Mouse (Mus musculus): ENCODE data around the gene Ovol2.

Ovol2 gene

DNA sequence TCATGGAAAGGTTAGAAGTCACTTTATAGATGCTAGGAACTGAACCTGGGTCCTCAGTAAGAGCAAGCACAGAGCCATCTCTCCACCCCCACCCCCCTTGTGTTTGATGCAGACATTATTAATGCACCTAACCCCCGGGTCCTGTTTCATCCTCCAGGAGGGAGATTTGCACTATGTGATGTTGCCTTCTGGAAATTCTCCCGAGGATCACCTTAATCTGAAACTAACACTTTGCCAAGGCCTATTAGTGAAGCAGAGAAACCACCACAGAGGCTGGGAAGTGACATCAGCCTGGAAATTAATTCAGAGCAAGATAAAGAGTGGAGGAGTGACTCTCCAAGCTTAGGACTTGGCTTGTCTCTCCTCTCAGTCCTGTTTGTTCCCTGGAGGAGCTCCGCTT, 7.7 kb downstream of the Ovol2 start:
- no peak for DNase-seq (ENCODE audit: low spot score in 2 of 2)

DNA sequence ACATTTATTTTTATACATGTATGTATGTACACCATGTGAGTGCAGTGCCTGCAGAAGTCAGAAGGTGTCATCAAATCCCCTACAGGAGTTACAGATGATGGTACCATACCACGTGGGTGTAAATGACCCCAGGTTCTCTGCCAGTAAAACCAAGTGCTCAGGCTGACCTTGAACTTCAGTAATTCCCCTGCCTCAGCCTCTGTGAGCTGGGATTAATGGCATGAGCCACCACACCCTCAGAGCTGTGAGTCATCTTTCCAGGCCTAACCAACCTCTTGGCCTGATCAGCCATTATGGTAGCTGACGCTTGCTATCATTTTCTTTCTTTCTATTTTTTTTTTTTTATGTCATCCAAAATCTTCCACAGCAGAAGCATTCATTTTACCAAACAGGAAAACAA, 20.6 kb downstream of the Ovol2 start:
- no peak for DNase-seq (ENCODE audit: low spot score in 2 of 2)

- DNase-seq (ENCODE audit: low spot score in 2 of 2), result no peak
Observed at GRCm38 (mm10) chr2:144310273-144310672, 21.7 kb downstream of the Ovol2 start.

- no peak for DNase-seq (ENCODE audit: low spot score in 2 of 2)
Observed at GRCm38 (mm10) chr2:144308561-144308960, 23.4 kb downstream of the Ovol2 start.

DNA sequence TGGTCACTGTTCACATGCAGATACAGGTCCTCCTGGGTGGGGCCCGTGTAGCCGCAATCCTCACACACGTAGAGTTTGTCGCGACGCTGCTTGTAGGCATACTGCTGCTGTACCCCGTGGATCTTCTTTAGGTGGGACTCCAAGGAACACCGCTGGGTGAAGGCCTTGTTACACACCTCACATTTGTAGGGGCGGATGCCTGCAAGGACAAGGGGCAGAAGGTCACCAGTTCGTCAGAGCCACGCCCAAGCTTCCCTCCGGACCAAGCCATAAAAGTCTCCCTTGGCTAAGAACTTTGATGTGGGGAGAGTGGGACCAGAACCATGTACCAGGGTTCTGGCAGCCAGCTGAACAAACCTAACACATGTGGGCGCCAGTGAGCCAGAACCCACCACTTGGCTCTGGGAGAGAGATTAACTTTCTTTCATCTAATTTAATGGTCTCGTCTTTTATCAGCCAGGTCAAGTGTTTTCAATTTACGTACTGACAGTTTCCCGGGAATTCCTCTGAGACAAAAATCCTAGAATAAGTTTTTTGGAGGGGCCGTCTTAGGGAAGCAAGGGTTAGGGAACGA, 26.1 kb downstream of the Ovol2 start:
- no peak for DNase-seq (ENCODE audit: low spot score in 2 of 2)

GRCm38 (mm10) chr2:144301101-144301500, 30.8 kb downstream of the Ovol2 start:
- no peak for DNase-seq (ENCODE audit: low spot score in 2 of 2)

DNA sequence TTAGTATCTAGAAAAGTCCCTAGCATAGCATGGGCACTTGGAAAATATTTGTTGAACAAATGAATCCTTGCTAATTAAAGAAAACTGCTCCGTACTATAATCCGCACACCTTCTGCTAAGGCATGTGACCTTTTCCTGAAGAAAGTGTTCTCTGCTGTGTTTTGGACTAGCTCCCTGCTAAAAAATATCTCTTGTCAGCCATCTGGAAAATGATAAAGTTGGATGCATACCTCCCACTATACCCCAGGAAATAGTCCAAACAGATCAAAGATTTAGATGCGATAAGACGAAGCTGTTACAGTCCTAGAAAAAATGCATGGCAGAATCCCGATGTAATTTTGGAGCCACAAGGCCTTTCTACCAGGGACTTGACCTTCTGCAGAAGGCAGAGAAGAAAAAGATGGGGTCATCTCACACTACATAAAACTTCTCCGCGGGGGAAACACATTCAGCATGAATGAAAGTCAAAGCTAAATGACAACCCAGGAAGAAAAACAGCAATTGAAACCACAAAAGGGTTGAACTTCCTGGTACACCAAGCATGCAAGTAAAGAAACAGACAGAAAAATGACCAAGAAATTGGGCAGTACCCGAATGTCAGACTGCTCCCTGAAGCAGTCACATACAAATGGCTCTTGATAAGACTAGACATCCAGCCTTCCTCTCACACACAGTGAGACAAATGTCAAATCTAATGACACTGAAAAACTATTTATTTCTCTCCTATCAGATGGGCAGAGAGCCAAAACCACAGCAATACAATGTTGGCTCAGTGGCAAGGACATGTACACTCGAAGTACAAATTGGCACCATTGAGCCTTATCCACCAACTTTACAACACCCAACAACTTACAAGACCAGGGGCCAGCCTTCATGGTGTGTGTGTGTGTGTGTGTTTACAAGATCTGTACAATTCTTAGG, 31.9 kb downstream of the Ovol2 start:
- no peak for DNase-seq (ENCODE audit: low spot score in 2 of 2)

DNA sequence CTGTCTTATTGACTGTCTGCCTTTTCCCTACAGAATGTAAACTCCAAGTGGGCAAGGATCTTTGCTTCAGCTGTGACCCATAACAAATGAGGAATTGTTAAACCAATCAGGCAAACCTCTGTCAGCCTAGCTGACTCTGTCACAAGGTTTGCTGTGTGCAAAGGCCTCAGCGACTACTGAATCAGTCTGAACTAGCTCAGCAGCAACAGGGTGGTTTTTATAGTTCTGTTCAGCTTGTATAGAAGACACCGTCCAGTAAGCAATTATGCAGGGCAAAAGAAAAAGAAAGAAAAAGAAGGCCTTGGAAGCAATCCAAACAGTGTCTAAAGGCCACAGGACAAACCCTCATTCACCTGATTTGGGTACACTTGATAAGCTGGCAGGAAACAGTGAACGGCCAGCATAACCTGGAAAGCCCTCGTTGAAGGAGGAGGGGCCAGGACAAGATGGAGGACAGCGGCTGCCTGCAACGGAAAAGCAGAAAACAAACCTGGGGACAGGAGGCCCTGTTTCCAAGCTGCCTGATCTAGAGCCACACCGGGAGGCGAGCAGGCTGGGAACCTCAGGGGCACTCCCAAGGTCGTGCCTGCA, 36.7 kb downstream of the Ovol2 start:
- no peak for DNase-seq (ENCODE audit: low spot score in 2 of 2)

GRCm38 (mm10) chr2:144291600-144292305, 40.2 kb downstream of the Ovol2 start:
- DNase-seq (ENCODE audit: low spot score in 2 of 2), result no peak

- no peak for DNase-seq (ENCODE audit: low spot score in 2 of 2)
Observed at GRCm38 (mm10) chr2:144290321-144290720, 41.6 kb downstream of the Ovol2 start.

- no peak for DNase-seq (ENCODE audit: low spot score in 2 of 2)
Observed at GRCm38 (mm10) chr2:144281417-144281816, 50.5 kb downstream of the Ovol2 start.

- no peak for DNase-seq (ENCODE audit: low spot score in 2 of 2)
Observed at GRCm38 (mm10) chr2:144280568-144280967, 51.4 kb downstream of the Ovol2 start.

GRCm38 (mm10) chr2:144279742-144280141, 52.2 kb downstream of the Ovol2 start:
- DNase-seq (ENCODE audit: low spot score in 2 of 2), result peak in 1 of 2 experiments; percentile 29

DNA sequence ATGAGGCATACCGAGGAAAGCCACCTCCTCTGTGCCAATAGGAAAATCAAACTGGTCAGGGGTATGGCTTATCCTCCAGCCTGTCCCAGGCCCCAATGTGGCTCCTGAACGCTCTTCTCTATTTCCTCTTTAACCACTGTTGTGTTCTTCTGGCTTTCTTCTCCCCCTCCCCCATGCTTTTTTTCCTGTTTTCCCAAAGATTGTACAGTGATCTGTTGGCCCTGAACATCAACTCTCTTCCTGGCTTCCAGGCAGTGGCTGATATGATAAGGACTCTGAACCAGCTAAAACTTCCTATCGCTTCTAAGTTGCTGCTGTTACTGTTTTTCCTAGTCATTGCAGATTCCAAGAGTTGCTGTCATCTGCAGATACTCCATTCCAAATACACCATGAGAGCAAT, 55.1 kb downstream of the Ovol2 start:
- DNase-seq (ENCODE audit: low spot score in 2 of 2), result no peak

DNA sequence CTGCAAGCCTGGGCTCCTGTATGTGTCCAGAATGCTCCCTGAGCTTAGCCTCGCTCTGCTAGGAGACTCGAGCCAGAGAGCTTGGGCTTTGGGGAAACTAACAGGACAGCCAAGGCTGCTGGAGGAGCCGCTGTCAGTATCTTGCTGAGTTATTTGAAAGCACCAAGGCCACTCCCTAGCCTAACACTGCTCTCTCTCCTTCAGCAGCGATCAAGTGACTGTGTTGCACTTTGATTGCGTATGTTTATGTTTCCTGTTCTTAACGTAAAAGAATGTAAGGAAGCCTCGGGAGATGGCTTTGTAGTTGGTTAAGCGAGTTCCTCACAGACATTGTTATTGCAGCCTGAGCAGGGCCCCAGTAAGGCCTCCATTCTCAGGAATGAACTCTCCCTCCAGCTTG, 57.2 kb downstream of the Ovol2 start:
- DNase-seq (ENCODE audit: low spot score in 2 of 2), result no peak

DNA sequence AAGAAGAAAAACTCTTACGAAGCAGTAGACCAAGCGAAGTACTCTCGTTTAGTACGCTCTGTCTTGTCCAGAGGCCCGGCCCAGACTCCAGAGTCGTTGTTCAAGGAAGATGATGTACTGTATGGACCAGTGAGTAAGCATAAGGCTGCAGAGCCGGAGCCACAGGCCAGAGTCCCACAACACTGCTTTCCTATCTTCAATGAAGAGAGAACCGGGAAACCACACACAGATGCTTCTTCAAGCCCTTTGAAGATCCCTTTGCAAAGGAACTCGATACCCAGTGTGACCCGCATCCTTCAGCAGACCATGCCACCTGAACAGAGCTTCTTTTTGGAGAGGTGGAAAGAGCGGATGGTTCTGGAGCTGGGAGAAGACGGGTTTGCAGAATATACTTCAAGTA, 59.9 kb downstream of the Ovol2 start:
- DNase-seq (ENCODE audit: low spot score in 2 of 2), result no peak

DNA sequence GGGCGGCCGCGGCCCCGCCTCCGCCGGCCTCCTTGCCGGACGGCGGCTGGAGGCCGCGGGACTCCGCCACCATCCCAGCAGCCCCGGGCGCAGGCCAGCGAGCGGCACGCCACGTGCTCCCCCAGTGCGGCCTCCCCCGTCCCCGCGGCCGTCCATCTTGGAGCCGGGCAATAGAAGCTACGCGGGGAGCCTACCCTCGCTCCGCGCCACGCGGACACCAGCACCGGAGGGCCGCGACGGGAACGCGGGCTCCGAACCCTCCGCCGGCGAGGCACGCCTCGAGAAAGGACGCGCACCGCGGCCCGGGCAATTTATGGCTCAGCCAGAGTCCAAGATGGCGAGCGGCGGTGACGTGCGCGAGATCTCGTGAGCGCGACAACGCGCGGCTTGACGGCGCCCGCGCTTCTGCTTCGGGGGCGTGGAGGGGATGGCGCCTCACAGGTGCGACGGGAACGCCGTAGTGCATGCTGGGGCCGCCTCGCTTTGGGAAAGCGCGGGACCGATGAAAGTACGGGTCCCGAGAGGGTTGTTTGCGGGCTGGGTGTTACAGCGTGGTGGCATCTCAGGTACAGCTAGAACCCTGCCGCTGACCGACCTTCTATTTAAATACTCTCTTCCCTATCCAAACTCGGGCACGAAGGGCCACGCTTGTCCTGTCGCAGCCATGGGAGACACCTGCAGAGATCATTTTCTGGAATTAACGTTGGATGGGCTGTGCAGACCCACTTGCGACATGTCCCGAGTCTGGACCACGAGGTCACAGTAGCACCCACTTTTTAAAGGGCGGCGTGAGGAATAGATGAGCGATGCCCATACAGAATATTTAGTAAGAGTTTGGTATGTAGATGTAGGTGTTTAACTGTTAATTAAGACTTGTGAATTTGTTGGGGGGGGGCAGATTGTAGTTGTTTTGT, 61.2 kb downstream of the Ovol2 start, which contains the start of the genes Mgme1 and Snx5:
Gene Mgme1 (plus strand): TSS at position 157 of the 914 bp plus-strand sequence.
Gene Snx5 (minus strand): TSS at position 400 of the 914 bp plus-strand sequence.
- DNase-seq (ENCODE audit: low spot score in 2 of 2), result peak; percentile 94 to 95

GRCm38 (mm10) chr2:144269679-144270475, 62.1 kb downstream of the Ovol2 start:
- peak in 1 of 2 experiments; percentile 67 for DNase-seq (ENCODE audit: low spot score in 2 of 2)

- DNase-seq (ENCODE audit: low spot score in 2 of 2), result peak in 1 of 2 experiments; percentile 44
Observed at GRCm38 (mm10) chr2:144269306-144269650, 62.7 kb downstream of the Ovol2 start.

Data from spleen, postnatal 10 days (tissue).